Mouse (Mus musculus) MEL (cell line): ENCODE data around the gene Naa35. TPM values are rescaled to one million over a fixed set of nuclear protein-coding genes. Genes with fewer than 3 reads are reported as not detected.

ENCODE experiments used
- DNase-seq: peaks from one replicate; pipeline ENCODE4 v3.0.0; 2011; ENCODE audit warnings: low read depth, low spot score
- H3K27ac ChIP-seq: 2 replicates; pipeline ENCODE4 v1.5.1; 2012; ENCODE audit warnings: low read depth, mild to moderate bottlenecking, control low read depth, low read length, moderate library complexity; ENCODE audit not compliant: control insufficient read depth
- H3K27me3 ChIP-seq, 2 experiments: fragments of 150-350 bp in 1 of 2; sonication (generic) in 1 of 2; 2 replicates each; pipeline ENCODE4 v1.6.1; 2012; ENCODE audit warnings: low read length in 2 of 2, mild to moderate bottlenecking in 2 of 2, improper control_type of control experiment in 1 of 2, moderate library complexity in 1 of 2; ENCODE audit not compliant: insufficient read depth in 2 of 2, control insufficient read depth in 1 of 2
- H3K36me3 ChIP-seq, 2 experiments: 2 replicates each; pipeline ENCODE4 v1.6.1; 2012 to 2014; ENCODE audit warnings: low read length in 2 of 2, improper control_type of control experiment in 1 of 2, inconsistent platforms in 1 of 2, mild to moderate bottlenecking in 1 of 2; ENCODE audit not compliant: insufficient read depth in 2 of 2, control insufficient read depth in 1 of 2
- H3K4me1 ChIP-seq, 2 experiments: fragments of 150-350 bp in 1 of 2; sonication (generic) in 1 of 2; 2 replicates each; pipeline ENCODE4 v1.6.1; 2012; ENCODE audit warnings: low read length in 2 of 2, improper control_type of control experiment in 1 of 2, mild to moderate bottlenecking in 1 of 2; ENCODE audit not compliant: insufficient read depth in 2 of 2, control insufficient read depth in 1 of 2
- H3K4me3 ChIP-seq, 2 experiments: fragments of 150-350 bp in 1 of 2; sonication (generic) in 1 of 2; 2 replicates each; pipeline ENCODE4 v1.5.1; 2012; ENCODE audit warnings: low read depth in 2 of 2, low read length in 2 of 2, mild to moderate bottlenecking in 2 of 2, moderate library complexity in 2 of 2, control low read depth in 1 of 2, improper control_type of control experiment in 1 of 2; ENCODE audit not compliant: control insufficient read depth in 1 of 2, insufficient read depth in 1 of 2
- H3K79me2 ChIP-seq: 2 replicates; pipeline ENCODE4 v1.6.1; 2012; ENCODE audit warnings: mild to moderate bottlenecking, low read length, moderate library complexity; ENCODE audit not compliant: control insufficient read depth, poor library complexity, insufficient read depth
- H3K9ac ChIP-seq: 2 replicates; pipeline ENCODE4 v1.6.1; 2012; ENCODE audit warnings: low read depth, mild to moderate bottlenecking, control low read depth, low read length, moderate library complexity; ENCODE audit not compliant: control insufficient read depth, poor library complexity, severe bottlenecking
- H3K9me3 ChIP-seq: fragments of 150-350 bp; sonication (generic); replicated peaks from 2 replicates; pipeline ENCODE4 v1.6.1; 2012; ENCODE audit warnings: mild to moderate bottlenecking, low read length, improper control_type of control experiment, moderate library complexity; ENCODE audit not compliant: insufficient read depth
- BHLHE40 ChIP-seq: IDR thresholded peaks from 2 replicates; pipeline ENCODE4 v1.6.1; 2012; ENCODE audit warnings: low read depth, mild to moderate bottlenecking, inconsistent platforms, low read length, improper control_type of control experiment, borderline replicate concordance
- CHD1 ChIP-seq: IDR thresholded peaks from 2 replicates; pipeline ENCODE4 v1.6.1; 2012; ENCODE audit warnings: low read depth, mild to moderate bottlenecking, inconsistent platforms, low read length, improper control_type of control experiment
- CHD2 ChIP-seq: IDR thresholded peaks from 2 replicates; pipeline ENCODE4 v1.6.1; 2011; ENCODE audit warnings: low read length, improper control_type of control experiment
- CTCF ChIP-seq, 3 experiments: IDR thresholded peaks in 2 of 3; conservative IDR thresholded peaks in 1 of 3; 2 replicates each; pipeline ENCODE4 v1.5.1; 2011 to 2012; ENCODE audit warnings: low read length in 3 of 3, low read depth in 2 of 3, mild to moderate bottlenecking in 2 of 3, improper control_type of control experiment in 1 of 3, inconsistent platforms in 1 of 3, mixed read lengths in 1 of 3, moderate library complexity in 1 of 3; ENCODE audit not compliant: control insufficient read depth in 1 of 3, insufficient read depth in 1 of 3, poor library complexity in 1 of 3, severe bottlenecking in 1 of 3
- ELF1 ChIP-seq: IDR thresholded peaks from 2 replicates; pipeline ENCODE4 v1.6.1; 2014; ENCODE audit warnings: low read depth, mild to moderate bottlenecking, inconsistent platforms, low read length, improper control_type of control experiment, moderate library complexity
- ETS1 ChIP-seq: IDR thresholded peaks from 2 replicates; pipeline ENCODE4 v1.6.1; 2012; ENCODE audit warnings: low read depth, mild to moderate bottlenecking, inconsistent platforms, low read length, improper control_type of control experiment, moderate library complexity
- GATA1 ChIP-seq: IDR thresholded peaks from 2 replicates; pipeline ENCODE4 v1.6.1; 2011; ENCODE audit warnings: low read depth, low read length, improper control_type of control experiment
- HCFC1 ChIP-seq: IDR thresholded peaks from 2 replicates; pipeline ENCODE4 v1.6.1; 2012; ENCODE audit warnings: low read depth, mild to moderate bottlenecking, inconsistent platforms, low read length, improper control_type of control experiment, moderate library complexity
- MAFK ChIP-seq: IDR thresholded peaks from 2 replicates; pipeline ENCODE4 v1.6.1; 2011; ENCODE audit warnings: low read depth, mild to moderate bottlenecking, low read length, improper control_type of control experiment, borderline replicate concordance
- MAX ChIP-seq: IDR thresholded peaks from 2 replicates; pipeline ENCODE4 v1.6.1; 2011; ENCODE audit warnings: low read length, improper control_type of control experiment
- MAZ ChIP-seq: IDR thresholded peaks from 2 replicates; pipeline ENCODE4 v1.6.1; 2012; ENCODE audit warnings: low read depth, mild to moderate bottlenecking, inconsistent platforms, low read length, improper control_type of control experiment
- MEF2A ChIP-seq: IDR thresholded peaks from 2 replicates; pipeline ENCODE4 v1.6.1; 2014; ENCODE audit warnings: low read depth, mild to moderate bottlenecking, inconsistent platforms, low read length, improper control_type of control experiment; ENCODE audit not compliant: poor library complexity, insufficient replicate concordance, severe bottlenecking; ENCODE audit errors: extremely low read depth
- MYB ChIP-seq: IDR thresholded peaks from 2 replicates; pipeline ENCODE4 v1.6.1; 2011; ENCODE audit warnings: mild to moderate bottlenecking, low read depth, low read length, improper control_type of control experiment
- MYC ChIP-seq: IDR thresholded peaks from 2 replicates; pipeline ENCODE4 v1.6.1; 2011; ENCODE audit warnings: low read depth, mild to moderate bottlenecking, low read length, improper control_type of control experiment, moderate library complexity
- NELFE ChIP-seq: IDR thresholded peaks from 2 replicates; pipeline ENCODE4 v1.6.1; 2011; ENCODE audit warnings: low read depth, low read length, improper control_type of control experiment
- NRF1 ChIP-seq: IDR thresholded peaks from 2 replicates; pipeline ENCODE4 v1.6.1; 2014; ENCODE audit warnings: low read depth, mild to moderate bottlenecking, inconsistent platforms, low read length, improper control_type of control experiment, moderate library complexity; ENCODE audit not compliant: poor library complexity, insufficient read depth, severe bottlenecking
- POLR2A ChIP-seq, 2 experiments: IDR thresholded peaks; 2 replicates each; pipeline ENCODE4 v1.6.1; 2011 to 2012; ENCODE audit warnings: low read length in 2 of 2, mild to moderate bottlenecking in 2 of 2, control low read depth in 1 of 2, improper control_type of control experiment in 1 of 2, low read depth in 1 of 2, moderate library complexity in 1 of 2; ENCODE audit not compliant: control insufficient read depth in 1 of 2, insufficient read depth in 1 of 2, poor library complexity in 1 of 2
- POLR2AphosphoS5 ChIP-seq: IDR thresholded peaks from 2 replicates; pipeline ENCODE4 v1.6.1; 2012; ENCODE audit warnings: low read depth, borderline replicate concordance, mild to moderate bottlenecking, inconsistent platforms, low read length, moderate library complexity, mixed read lengths
- RAD21 ChIP-seq: IDR thresholded peaks from 2 replicates; pipeline ENCODE4 v1.6.1; 2011; ENCODE audit warnings: mild to moderate bottlenecking, low read depth, low read length, improper control_type of control experiment
- SIN3A ChIP-seq: IDR thresholded peaks from 2 replicates; pipeline ENCODE4 v1.6.1; 2012; ENCODE audit warnings: low read length, improper control_type of control experiment, inconsistent platforms
- TAL1 ChIP-seq: IDR thresholded peaks from 2 replicates; pipeline ENCODE4 v1.6.1; 2012; ENCODE audit warnings: mild to moderate bottlenecking, inconsistent platforms, low read length, moderate library complexity, mixed read lengths
- TBP ChIP-seq: IDR thresholded peaks from 2 replicates; pipeline ENCODE4 v1.8.0; 2011; ENCODE audit warnings: low read depth, low read length, improper control_type of control experiment
- UBTF ChIP-seq: IDR thresholded peaks from 2 replicates; pipeline ENCODE4 v1.6.1; 2012; ENCODE audit warnings: low read depth, mild to moderate bottlenecking, inconsistent platforms, low read length, improper control_type of control experiment, moderate library complexity, borderline replicate concordance; ENCODE audit not compliant: insufficient read depth
- USF2 ChIP-seq, 2 experiments: IDR thresholded peaks; 2 replicates each; pipeline ENCODE4 v1.6.1; 2011 to 2012; ENCODE audit warnings: improper control_type of control experiment in 2 of 2, low read length in 2 of 2, borderline replicate concordance in 1 of 2, inconsistent platforms in 1 of 2, low read depth in 1 of 2, mild to moderate bottlenecking in 1 of 2; ENCODE audit not compliant: insufficient read depth in 1 of 2
- ZC3H11A ChIP-seq: IDR thresholded peaks from 2 replicates; pipeline ENCODE4 v1.6.1; 2012; ENCODE audit warnings: low read depth, mild to moderate bottlenecking, inconsistent platforms, low read length, improper control_type of control experiment
- ZMIZ1 ChIP-seq: IDR thresholded peaks from 2 replicates; pipeline ENCODE4 v1.6.1; 2012; ENCODE audit warnings: low read depth, mild to moderate bottlenecking, inconsistent platforms, low read length, improper control_type of control experiment, moderate library complexity
- polyA plus RNA-seq, 2 experiments: library from polyadenylated mRNA; stranded (reverse) in 1 of 2; unstranded in 1 of 2; fragments of >175 nt in 1 of 2; fragments of >200 nt in 1 of 2; gene quantifications; 2 replicates each; pipeline versions ENCODE4 v1.2.1 to v1.2.4; 2012; ENCODE audit warnings: low replicate concordance in 2 of 2, low read depth in 1 of 2; ENCODE audit not compliant: insufficient read length in 2 of 2, insufficient read depth in 1 of 2, missing spikeins in 1 of 2
- total RNA-seq: library from RNA; depleted of rRNA; stranded (reverse); fragments of 300-350 nt; gene quantifications from 2 replicates; pipeline ENCODE4 v1.2.3, GENCODE M21; 2012

Gene Naa35
- total and polyA plus RNA-seq, 3 experiments, result 19.5 to 44.4 TPM; not detected in 1

- no peak for DNase-seq
- Histone ChIP-seq H3K4me1 (no peaks in the 10 kb centered on the region), H3K36me3 (peaks cover 0 to 6% of the 10 kb centered on the region in 2 experiments; a peak in 1 of 4 replicates), H3K9me3 (no peaks in the 10 kb centered on the region), H3K9ac (no peak overlapping the region), H3K4me3 (no peak overlapping the region), H3K79me2 (no peaks in the 10 kb centered on the region), H3K27me3 (no peaks in the 10 kb centered on the region), H3K27ac (no peak overlapping the region)
- no peak for TF ChIP-seq NELFE
- TF ChIP-seq MYC, result no peak
- TF ChIP-seq CHD1, result no peak
- no peak for TF ChIP-seq GATA1
- TF ChIP-seq SIN3A, result no peak
- TF ChIP-seq RAD21, result no peak
- no peak for TF ChIP-seq USF2 (IDR thresholded peaks at IDR 0.05; ENCODE audit: borderline replicate concordance in 1 of 2, insufficient read depth in 1 of 2, low read depth in 1 of 2, low read length in 2 of 2)
- no peak for TF ChIP-seq TAL1
- TF ChIP-seq MAZ, result no peak
- no peak for TF ChIP-seq MYB
- TF ChIP-seq NRF1, result no peak
- no peak for TF ChIP-seq CHD2
- TF ChIP-seq MAFK, result no peak
- TF ChIP-seq POLR2AphosphoS5, result no peak
- TF ChIP-seq ETS1, result no peak
- no peak for TF ChIP-seq ELF1
- no peak for TF ChIP-seq MAX
- no peak for TF ChIP-seq ZC3H11A
- TF ChIP-seq TBP, result no peak
Observed at GRCm38 (mm10) chr13:59640178-59640440, 55.0 kb downstream of the Naa35 start.

GRCm38 (mm10) chr13:59642818-59643217, 57.8 kb downstream of the Naa35 start:
- Histone ChIP-seq H3K27ac (no peak overlapping the region), H3K79me2 (no peaks in the 10 kb centered on the region), H3K4me1 (no peaks in the 10 kb centered on the region), H3K4me3 (no peak overlapping the region), H3K36me3 (peaks cover 0 to 4% of the 10 kb centered on the region in 2 experiments; a peak in 1 of 4 replicates), H3K9ac (no peak overlapping the region), H3K27me3 (no peaks in the 10 kb centered on the region), H3K9me3 (no peaks in the 10 kb centered on the region)
- TF ChIP-seq MAFK, result no peak
- no peak for TF ChIP-seq BHLHE40
- TF ChIP-seq TBP, result no peak
- no peak for TF ChIP-seq MYB
- TF ChIP-seq GATA1, result no peak
- TF ChIP-seq HCFC1, result no peak
- no peak for TF ChIP-seq MEF2A
- no peak for TF ChIP-seq POLR2A (IDR thresholded peaks at IDR 0.05; ENCODE audit: control insufficient read depth in 1 of 2, insufficient read depth in 1 of 2, low read depth in 1 of 2, low read length in 2 of 2, poor library complexity in 1 of 2)
- TF ChIP-seq TAL1, result no peak
- TF ChIP-seq UBTF, result no peak
- TF ChIP-seq USF2 (IDR thresholded peaks at IDR 0.05; ENCODE audit: borderline replicate concordance in 1 of 2, insufficient read depth in 1 of 2, low read depth in 1 of 2, low read length in 2 of 2), result no peak
- no peak for TF ChIP-seq CHD2
- no peak for TF ChIP-seq CTCF (IDR thresholded peaks at IDR 0.05 in 2 of 3, conservative IDR thresholded peaks at IDR 0.05 in 1 of 3; ENCODE audit: control insufficient read depth in 1 of 3, insufficient read depth in 1 of 3, low read depth in 2 of 3, low read length in 3 of 3, poor library complexity in 1 of 3, severe bottlenecking in 1 of 3)
- no peak for TF ChIP-seq POLR2AphosphoS5
- no peak for TF ChIP-seq ETS1
- no peak for TF ChIP-seq ZMIZ1
- no peak for TF ChIP-seq MAZ
- TF ChIP-seq NELFE, result no peak
- no peak for TF ChIP-seq SIN3A
- TF ChIP-seq MYC, result no peak
- no peak for DNase-seq
